ENCODE assay signal across 11 mouse cellular contexts in genomic region chr2:155628519-155628918, GRCm38 (mm10). TPM values are rescaled to one million over a fixed set of nuclear protein-coding genes. Genes with fewer than 3 reads are reported as not detected.
A peak's percentile ranks its signal among the peaks of the same experiment; 100 is the strongest.
DNase-seq lines count a peak whose midpoint lies in the region; ATAC-seq and TF ChIP-seq lines count a peak whose summit lies in the region.
"Had no signal": no experiment of that assay in that cellular context is flagged by ENCODE, and none has a peak within 500 bp of the region (broad histone marks: within the 10 kb centered on the region; RNA-seq: fewer than 3 reads in every experiment).

No protein-coding gene starts in this region.

- H3K4me1 ChIP-seq in forebrain, embryonic 13.5 days = peaks cover 28% of the 10 kb centered on the region
- peaks cover 14% of the 10 kb centered on the region for H3K4me1 ChIP-seq in forebrain, embryonic 16.5 days (replicated peaks; ENCODE audit: control insufficient read depth, insufficient read depth, low read length)
- peaks cover 24% of the 10 kb centered on the region for H3K4me1 ChIP-seq in limb, embryonic 12.5 days (replicated peaks)
- peaks cover 31% of the 10 kb centered on the region for H3K4me1 ChIP-seq in limb, embryonic 10.5 days
- no peaks in the 10 kb centered on the region for H3K4me1 ChIP-seq in hindbrain, postnatal 0 days (ENCODE audit: insufficient read depth, low read length)

- no peak overlapping the region for H3K27ac ChIP-seq in forebrain, embryonic 13.5 days
- H3K27ac ChIP-seq in forebrain, embryonic 16.5 days (ENCODE audit: low read length) = no peak overlapping the region
- no peak overlapping the region for H3K27ac ChIP-seq in limb, embryonic 12.5 days
- H3K27ac ChIP-seq in limb, embryonic 10.5 days = no peak overlapping the region
- no peak overlapping the region for H3K27ac ChIP-seq in hindbrain, postnatal 0 days
- H3K27ac ChIP-seq: macrophage had no signal

- H3K36me3 ChIP-seq in forebrain, embryonic 13.5 days (ENCODE audit: poor library complexity, severe bottlenecking) = peaks cover 23% of the 10 kb centered on the region
- H3K36me3 ChIP-seq in forebrain, embryonic 16.5 days (ENCODE audit: control insufficient read depth, insufficient read depth) = peaks cover 10% of the 10 kb centered on the region
- H3K36me3 ChIP-seq in limb, embryonic 12.5 days = peaks cover 25% of the 10 kb centered on the region
- H3K36me3 ChIP-seq in limb, embryonic 10.5 days = peaks cover 28% of the 10 kb centered on the region
- peaks cover 5% of the 10 kb centered on the region; the same call in 1 of the 2 replicates for H3K36me3 ChIP-seq in hindbrain, postnatal 0 days (ENCODE audit: insufficient read depth, low read length)

- no peak for ATAC-seq in forebrain, embryonic 13.5 days
- ATAC-seq in forebrain, embryonic 16.5 days = no peak
- ATAC-seq in limb, embryonic 12.5 days (ENCODE audit: insufficient number of reproducible peaks, insufficient read depth, low FRiP score, low TSS enrichment, low read depth) = no peak
- ATAC-seq in hindbrain, postnatal 0 days = 0 out of 2 replicates have a peak, but pooled peaks have one; percentile 1

- no peak for DNase-seq in limb, embryonic 10.5 days (ENCODE audit: low spot score)
- peak; percentile 31 for DNase-seq in R1 (ENCODE audit: low read depth, low spot score)
- no peak for DNase-seq in hindbrain, postnatal 0 days (ENCODE audit: low spot score)
- DNase-seq in thymus, postnatal 14 days = no peak
- no peak for DNase-seq in layer of hippocampus, postnatal 10 days (ENCODE audit: low spot score in 2 of 2)
- DNase-seq: heart, postnatal 10 days; lung, adult 2 months had no signal

- H3K9ac ChIP-seq in forebrain, embryonic 13.5 days = peak overlapping the region; percentile 60; the same call in 1 of the 2 replicates
- no peak overlapping the region; the same call in 1 of the 2 replicates for H3K9ac ChIP-seq in forebrain, embryonic 16.5 days (replicated peaks; ENCODE audit: low read depth, low read length)
- H3K9ac ChIP-seq in limb, embryonic 12.5 days (replicated peaks) = no peak overlapping the region
- H3K9ac ChIP-seq in hindbrain, postnatal 0 days (replicated peaks; ENCODE audit: low read length) = peak overlapping the region; percentile 53

- H3K27me3 ChIP-seq in forebrain, embryonic 13.5 days = peaks cover 62% of the 10 kb centered on the region
- H3K27me3 ChIP-seq in forebrain, embryonic 16.5 days (replicated peaks; ENCODE audit: control insufficient read depth, insufficient read depth, low read length) = peaks cover 42% of the 10 kb centered on the region
- peaks cover 91% of the 10 kb centered on the region for H3K27me3 ChIP-seq in limb, embryonic 12.5 days
- H3K27me3 ChIP-seq in limb, embryonic 10.5 days (ENCODE audit: low read depth, poor library complexity, severe bottlenecking) = peaks cover 86% of the 10 kb centered on the region
- no peaks in the 10 kb centered on the region for H3K27me3 ChIP-seq in hindbrain, postnatal 0 days (ENCODE audit: insufficient read depth, low read length)

- H3K4me2 ChIP-seq in forebrain, embryonic 13.5 days = peak overlapping the region; percentile 83; the same call in 1 of the 2 replicates
- H3K4me2 ChIP-seq in forebrain, embryonic 16.5 days (ENCODE audit: low read length) = no peak overlapping the region
- no peak overlapping the region for H3K4me2 ChIP-seq in limb, embryonic 12.5 days
- no peak overlapping the region for H3K4me2 ChIP-seq in hindbrain, postnatal 0 days (ENCODE audit: low read depth, low read length)

- no peak overlapping the region for H3K4me3 ChIP-seq in forebrain, embryonic 13.5 days
- H3K4me3 ChIP-seq in forebrain, embryonic 16.5 days (replicated peaks; ENCODE audit: low read length) = no peak overlapping the region
- H3K4me3 ChIP-seq in limb, embryonic 12.5 days (replicated peaks) = peak overlapping the region; percentile 41; the same call in 1 of the 2 replicates
- H3K4me3 ChIP-seq in limb, embryonic 10.5 days = no peak overlapping the region
- H3K4me3 ChIP-seq in hindbrain, postnatal 0 days (ENCODE audit: low read length) = no peak overlapping the region

- H3K9me3 ChIP-seq in forebrain, embryonic 13.5 days (replicated peaks) = no peaks in the 10 kb centered on the region
- H3K9me3 ChIP-seq in forebrain, embryonic 16.5 days (ENCODE audit: control insufficient read depth, low read length) = no peaks in the 10 kb centered on the region
- no peaks in the 10 kb centered on the region for H3K9me3 ChIP-seq in limb, embryonic 12.5 days
- H3K9me3 ChIP-seq in limb, embryonic 10.5 days (replicated peaks) = no peaks in the 10 kb centered on the region
- no peaks in the 10 kb centered on the region for H3K9me3 ChIP-seq in hindbrain, postnatal 0 days (ENCODE audit: low read length)

- peak; percentile 3; the same call in 1 of the 2 replicates for TF ChIP-seq CTCF in hindbrain, postnatal 0 days (IDR thresholded peaks at IDR 0.05; ENCODE audit: low read depth)

- 77% methylated on average over 13 of the region's 13 CpGs for WGBS in forebrain, embryonic 13.5 days
- WGBS in forebrain, embryonic 16.5 days = 78% methylated on average over 13 of the region's 13 CpGs
- 72% methylated on average over 13 of the region's 13 CpGs for WGBS in limb, embryonic 12.5 days
- 67% methylated on average over 13 of the region's 13 CpGs for WGBS in limb, embryonic 10.5 days
- WGBS in hindbrain, postnatal 0 days = 79% methylated on average over 13 of the region's 13 CpGs

RNA-seq across cellular contexts. Expression of gene Myh7b, which starts 17.5 kb away (rescaled TPM):
- polyA plus RNA-seq in forebrain, embryonic 13.5 days (2015; fragmentation: Nextera tagmentation; extraction: Ambion mirVana) = 0.28 and 0.61 TPM in 2 replicates
- polyA plus RNA-seq in forebrain, embryonic 16.5 days (2015; fragmentation: Nextera tagmentation; extraction: Ambion mirVana) = 0.62 and 0.63 TPM in 2 replicates
- polyA plus RNA-seq in limb, embryonic 12.5 days (2016; fragmentation: Nextera tagmentation; extraction: Ambion mirVana) = 1.9 and 2.1 TPM in 2 replicates
- polyA plus RNA-seq in limb, embryonic 10.5 days (2016; fragmentation: Nextera tagmentation; extraction: Ambion mirVana) = 0.36 and 0.63 TPM in 2 replicates
- 0.18 and 3.1 TPM in 2 replicates for total RNA-seq in hindbrain, postnatal 0 days (2014; rRNA removed)
- polyA plus RNA-seq in hindbrain, postnatal 0 days (2015; fragmentation: Nextera tagmentation; extraction: Ambion mirVana) = 3.4 and 3.9 TPM in 2 replicates
- total RNA-seq in layer of hippocampus, postnatal 10 days (2021) = 1 to 10 TPM; 2.6 to 4.2 TPM
- polyA plus RNA-seq: macrophage had no signal

RNA-seq across cellular contexts. Expression of gene Gss, which starts 35.9 kb away (rescaled TPM):
- polyA plus RNA-seq in forebrain, embryonic 13.5 days (2015; fragmentation: Nextera tagmentation; extraction: Ambion mirVana) = 16.7 and 18.7 TPM in 2 replicates
- polyA plus RNA-seq in forebrain, embryonic 16.5 days (2015; fragmentation: Nextera tagmentation; extraction: Ambion mirVana) = 14.1 and 15.0 TPM in 2 replicates
- polyA plus RNA-seq in limb, embryonic 12.5 days (2016; fragmentation: Nextera tagmentation; extraction: Ambion mirVana) = 23.8 and 23.9 TPM in 2 replicates
- polyA plus RNA-seq in limb, embryonic 10.5 days (2016; fragmentation: Nextera tagmentation; extraction: Ambion mirVana) = 24.3 and 25.1 TPM in 2 replicates
- total RNA-seq in hindbrain, postnatal 0 days (2014; rRNA removed) = 5.6 and 14.7 TPM in 2 replicates
- 15.3 and 15.4 TPM in 2 replicates for polyA plus RNA-seq in hindbrain, postnatal 0 days (2015; fragmentation: Nextera tagmentation; extraction: Ambion mirVana)
- total RNA-seq in layer of hippocampus, postnatal 10 days (2021) = 10 to 100 TPM; 11.6 to 15.2 TPM

Comparison
In these comparisons a context has a peak if more than half of its experiments do, and no peak if none do; other contexts are left out.
1. H3K9ac ChIP-seq: peak in forebrain, embryonic 13.5 days (single experiment) and hindbrain, postnatal 0 days (single experiment); none in forebrain, embryonic 16.5 days (single experiment) and limb, embryonic 12.5 days (single experiment).